Mouse (Mus musculus) layer of hippocampus, postnatal 10 days (tissue): Measurements from ENCODE around the gene Kctd15. TPM values are rescaled to one million over a fixed set of nuclear protein-coding genes. Genes with fewer than 3 reads are reported as not detected.

Source experiments
- DNase-seq, 2 experiments: peaks; one replicate each; pipeline ENCODE4 v3.0.0; 2021; ENCODE audit warnings: low spot score in 2 of 2
- total RNA-seq, 2 experiments: library from RNA; stranded (reverse); gene quantifications; 2 replicates each; pipeline ENCODE4 v1.2.3; 2021

Kctd15 gene
- total RNA-seq, 2 experiments from 2014 or later: 19.1 to 24.2 TPM

DNA sequence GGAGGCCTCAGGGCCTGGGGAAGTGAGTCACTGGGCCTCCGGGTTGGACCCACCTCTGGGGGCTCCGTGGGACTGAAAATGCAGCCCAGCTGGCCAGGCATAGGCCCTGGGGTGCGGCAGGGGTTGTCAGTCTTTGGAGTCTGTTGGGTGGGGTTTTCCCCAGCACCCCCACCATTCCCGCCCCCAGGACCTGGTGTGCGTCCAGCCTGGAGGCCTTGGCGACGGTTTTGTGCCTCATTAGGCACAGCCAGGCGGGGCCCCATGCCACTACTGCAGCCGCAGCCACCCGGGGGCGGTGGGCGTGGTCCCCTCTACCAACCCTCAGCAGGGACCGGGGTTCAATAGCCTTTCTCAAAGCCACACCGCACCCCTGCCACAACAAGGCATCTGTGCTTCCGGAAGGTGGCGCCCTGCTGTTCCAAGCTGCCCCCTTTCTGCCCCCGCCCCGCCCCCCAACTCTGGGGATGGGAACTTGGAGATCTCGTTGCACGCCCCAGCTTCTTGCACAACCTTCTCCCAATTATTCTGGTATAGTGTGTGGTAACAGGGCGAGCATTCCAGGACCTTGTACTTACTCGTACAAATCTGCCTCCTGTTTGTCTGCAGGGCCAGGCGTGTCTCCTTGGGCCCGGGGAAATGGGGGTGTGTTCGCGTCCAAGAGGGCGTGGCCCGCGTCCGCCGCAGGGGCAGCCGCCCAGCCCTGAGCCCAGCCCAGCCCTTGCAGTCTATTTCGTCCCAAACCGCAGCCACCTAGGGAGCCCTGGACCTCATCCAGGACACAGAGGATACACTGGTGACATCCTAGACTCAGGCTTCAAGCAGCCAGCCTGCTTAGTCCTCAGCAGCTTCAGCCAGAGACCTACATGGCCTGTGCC, 26.1 kb downstream of the Kctd15 start:
- DNase-seq: peak; percentile 56 to 65

GRCm38 (mm10) chr7:34629702-34630210, 26.8 kb downstream of the Kctd15 start:
- no peak for DNase-seq

DNA sequence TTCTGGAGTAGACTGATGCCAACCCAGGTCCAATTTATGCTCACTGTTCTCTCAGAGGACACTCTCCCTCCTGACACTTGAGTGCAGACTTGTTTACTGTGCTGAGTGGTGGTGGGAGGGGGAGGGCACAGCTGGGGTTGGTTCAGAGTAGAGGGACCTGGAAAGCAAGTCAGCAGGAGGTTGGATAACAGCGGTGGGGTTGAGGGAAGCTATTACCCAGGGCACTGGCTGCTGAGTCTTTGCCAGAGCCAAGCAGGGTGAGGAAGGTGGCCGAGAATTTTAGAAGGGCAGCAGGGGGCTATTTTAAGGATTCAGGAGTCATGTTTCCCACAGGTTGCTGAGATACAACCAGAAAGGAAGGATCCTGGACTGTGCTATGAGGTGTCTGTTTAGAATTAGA, 36.1 kb downstream of the Kctd15 start:
- DNase-seq: no peak

DNA sequence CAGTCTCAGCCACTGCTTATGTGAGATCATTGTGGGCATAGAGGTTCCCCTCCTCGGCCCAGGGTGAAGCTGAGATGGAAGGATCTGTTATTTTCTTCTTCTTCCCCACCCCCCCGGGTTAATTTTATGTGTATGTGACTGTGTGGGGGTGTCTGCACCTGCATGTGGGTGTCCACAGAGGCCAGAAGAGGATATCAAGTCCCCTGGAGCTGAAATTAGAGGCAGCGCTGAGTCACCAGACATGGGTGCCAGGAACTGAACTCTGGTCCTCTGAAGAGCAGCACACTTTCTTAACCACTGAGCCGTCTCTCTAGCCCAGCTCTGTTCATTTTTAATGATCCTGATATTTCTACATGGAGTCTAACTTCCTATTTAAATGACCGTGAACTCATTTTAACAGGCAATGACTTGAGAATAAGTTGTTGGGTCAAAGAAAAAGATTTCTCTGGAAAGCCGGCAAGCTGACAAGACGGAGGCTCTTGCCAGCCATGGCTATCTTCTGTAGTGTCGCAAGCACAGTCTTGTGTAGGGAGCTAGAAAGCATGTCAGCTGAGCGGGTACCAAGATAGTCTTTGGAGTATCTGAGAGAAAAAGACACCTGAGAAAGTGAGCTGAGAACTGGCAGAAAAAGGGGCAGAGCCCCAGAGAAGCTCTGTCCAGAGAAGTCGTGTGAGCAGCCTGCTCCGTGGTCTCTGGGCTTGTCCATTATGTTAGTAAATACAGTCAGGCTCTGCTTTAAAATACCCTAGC, 38.2 kb downstream of the Kctd15 start:
- DNase-seq: no peak

DNA sequence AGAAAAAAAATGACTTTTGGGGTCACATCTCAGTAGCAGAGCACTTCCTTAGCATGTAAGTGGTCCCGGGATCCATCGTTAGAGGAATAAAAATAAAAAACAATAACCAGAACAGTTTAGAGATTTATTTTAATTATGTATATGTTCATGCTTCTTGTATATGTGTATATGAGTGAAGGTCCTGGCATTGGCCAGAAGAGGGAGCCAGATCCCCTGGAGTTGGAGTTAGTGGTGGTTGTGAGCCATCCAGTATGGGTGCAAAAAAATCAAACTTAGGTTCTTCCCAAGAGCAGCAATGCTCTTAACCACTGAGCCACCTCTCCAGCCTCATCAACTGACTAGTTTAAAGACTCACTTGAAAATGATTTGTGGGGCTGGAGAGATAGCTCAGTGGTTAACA, 40.3 kb downstream of the Kctd15 start:
- no peak for DNase-seq

- DNase-seq: no peak
These were observed 46.1 kb downstream of the Kctd15 start for GRCm38 (mm10) chr7:34610445-34610844.

DNA sequence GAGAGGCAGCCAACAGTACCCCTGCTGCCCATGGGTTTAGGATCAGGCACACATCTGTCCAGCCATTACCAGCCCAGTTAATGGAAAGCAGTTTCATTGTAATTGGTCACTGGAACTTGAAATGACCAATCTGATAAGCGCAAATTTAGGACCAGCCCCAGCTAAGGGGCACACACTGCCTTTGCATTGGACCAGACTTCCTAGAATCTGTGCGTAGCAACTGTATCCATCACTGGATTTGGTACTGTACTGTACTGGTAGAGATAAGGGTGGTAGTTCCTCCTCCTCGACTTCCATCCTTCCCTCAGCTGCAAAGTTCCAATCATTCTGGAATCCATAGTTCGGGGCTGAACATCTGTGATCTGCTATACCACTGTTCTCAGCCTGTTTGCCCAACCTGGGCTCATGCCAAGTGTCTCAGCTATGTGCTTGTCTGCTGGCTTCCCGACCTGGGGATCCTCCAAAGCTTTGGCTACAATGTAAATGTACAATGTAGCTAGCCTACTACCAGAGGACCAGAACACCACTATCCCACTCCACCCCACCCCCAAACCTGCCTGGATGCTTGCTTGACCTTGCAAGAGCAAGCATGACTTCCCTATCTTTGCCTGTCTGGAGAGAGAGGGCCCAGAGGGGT, 49.1 kb downstream of the Kctd15 start:
- DNase-seq: no peak

GRCm38 (mm10) chr7:34606729-34607128, 49.8 kb downstream of the Kctd15 start:
- peak; percentile 43 to 50 for DNase-seq

GRCm38 (mm10) chr7:34606051-34606450, 50.5 kb downstream of the Kctd15 start:
- peak; percentile 30 to 36 for DNase-seq

DNA sequence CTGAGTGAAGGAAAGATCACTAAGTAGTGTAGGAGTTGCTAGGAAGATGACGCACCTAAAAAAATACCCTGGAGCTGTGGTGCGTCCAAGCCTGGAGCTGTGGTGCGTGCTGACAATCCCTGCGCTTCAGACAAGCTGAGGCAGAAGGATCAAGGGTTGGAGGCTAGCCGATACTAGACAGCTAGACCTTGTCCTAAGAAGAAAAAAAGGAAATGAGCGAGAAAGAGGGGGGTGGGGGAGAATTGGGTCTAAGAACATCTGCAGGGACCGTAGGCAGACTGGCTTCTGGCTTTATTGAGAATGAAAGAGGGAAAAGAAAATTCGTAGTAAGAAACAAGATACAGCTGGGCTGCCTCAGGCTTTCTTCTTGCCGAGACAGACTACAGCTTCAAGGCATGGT, 58.0 kb downstream of the Kctd15 start:
- no peak for DNase-seq

GRCm38 (mm10) chr7:34597986-34598385, 58.5 kb downstream of the Kctd15 start:
- no peak for DNase-seq

DNA sequence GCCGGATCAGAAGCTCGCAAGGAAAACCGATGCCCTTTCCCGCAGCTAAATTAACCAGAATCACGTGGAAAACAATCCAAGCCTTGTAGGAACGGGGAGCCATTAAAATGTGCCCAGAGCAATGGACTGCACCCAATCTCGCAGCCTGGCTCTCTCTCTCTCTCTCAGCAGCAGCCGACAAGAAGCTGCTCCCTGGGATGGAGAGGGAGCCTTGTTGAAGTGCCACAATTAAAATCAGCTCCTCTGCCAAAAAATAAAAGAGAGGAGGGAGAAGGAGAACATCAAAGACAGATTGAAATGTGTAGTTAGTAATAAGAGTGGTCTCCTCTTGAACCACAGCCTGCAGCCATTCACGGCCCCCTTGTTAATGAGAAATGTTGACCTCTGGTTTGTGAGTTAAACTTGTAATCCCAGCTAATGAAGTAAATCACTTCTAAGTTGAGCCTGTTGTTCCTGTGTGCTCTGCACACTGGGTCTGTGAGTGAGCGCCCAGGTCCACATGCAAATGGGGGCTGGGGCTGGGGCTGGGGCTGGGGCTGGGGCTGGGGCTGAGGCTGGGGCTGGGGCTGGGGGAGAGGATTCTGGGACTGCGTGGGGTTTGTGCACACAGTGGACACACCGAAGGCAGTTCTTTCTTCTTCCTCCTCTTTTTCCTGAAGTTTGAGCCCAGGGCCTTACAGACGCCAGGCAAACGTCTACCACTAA, 59.8 kb downstream of the Kctd15 start:
- peak in 1 of 2 experiments; percentile 26 for DNase-seq

DNA sequence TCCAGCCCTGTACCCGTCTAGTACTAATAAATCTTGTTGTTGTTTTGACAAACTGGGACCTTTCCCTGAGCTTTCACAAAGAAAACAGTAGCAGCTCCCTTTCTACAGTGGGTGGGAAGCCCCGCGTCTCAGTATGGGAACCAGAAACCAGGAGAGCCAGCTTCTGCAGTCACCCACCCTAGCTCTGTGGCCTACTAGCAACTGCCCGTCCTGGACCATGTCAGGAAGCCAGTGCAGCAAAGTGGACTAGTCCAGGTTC, 61.3 kb downstream of the Kctd15 start:
- DNase-seq: no peak

DNA sequence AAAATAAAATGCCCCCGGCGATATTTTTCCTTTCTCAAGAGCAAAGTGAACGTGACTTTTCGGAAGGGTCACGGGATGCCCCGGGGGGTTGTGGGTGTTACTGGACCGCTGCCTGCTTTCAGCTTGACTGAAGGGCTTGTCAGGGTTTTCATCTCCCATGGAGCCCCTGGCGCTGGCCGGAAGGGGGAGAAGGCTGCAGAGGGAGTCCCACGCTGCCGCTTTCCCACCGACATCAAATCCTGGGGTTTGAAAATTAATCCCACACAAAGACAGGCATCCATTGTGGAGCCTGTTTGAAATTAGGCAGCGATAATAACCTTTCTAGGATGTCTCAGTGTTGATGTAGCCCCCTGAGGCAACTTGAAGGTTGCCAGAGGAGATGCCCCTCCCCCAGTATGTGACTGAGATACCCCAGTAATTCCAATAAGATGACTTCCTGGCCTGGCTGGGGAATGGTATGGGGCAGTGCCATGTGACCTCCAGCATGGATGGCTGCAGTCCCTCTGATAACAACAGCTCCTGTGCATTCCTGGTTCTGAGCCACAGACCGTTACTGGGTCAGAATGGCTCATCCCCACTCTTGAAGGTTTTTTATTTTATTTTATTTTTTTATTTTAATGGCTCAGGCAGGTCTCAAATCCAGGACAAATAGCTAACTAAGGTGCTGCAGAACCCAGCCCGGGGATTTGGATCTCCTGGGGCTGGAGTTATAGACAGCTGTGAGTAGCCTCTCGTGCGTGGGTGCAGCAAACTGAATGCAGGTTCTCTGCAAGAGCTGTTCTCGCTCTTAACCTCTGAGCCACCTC, 61.8 kb downstream of the Kctd15 start:
- peak; percentile 60 to 71 for DNase-seq

DNA sequence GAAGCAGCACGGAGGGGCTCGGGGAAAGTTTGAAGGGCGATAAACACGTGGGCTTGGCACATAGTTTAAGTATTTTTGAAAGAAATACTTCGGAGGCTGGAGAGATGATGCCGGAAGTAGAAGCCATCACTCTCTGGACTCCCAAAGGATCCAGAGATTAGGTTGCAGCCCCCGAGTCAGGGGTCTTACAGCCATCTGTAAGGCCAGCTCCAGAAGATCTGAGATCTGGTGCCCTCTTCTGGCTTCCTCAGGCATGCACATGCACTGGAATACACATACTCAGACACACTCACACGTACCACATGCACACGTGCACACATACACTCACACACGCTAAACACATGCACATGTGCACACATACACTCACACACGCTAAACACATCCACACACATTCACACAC, 65.8 kb downstream of the Kctd15 start:
- no peak for DNase-seq

Other genes with a start within 250 kb of the Kctd15 start
- gene Chst8, start 156.0 kb upstream of the Kctd15 start, total RNA-seq: 10 to 100 TPM; 24.0 to 34.8 TPM